Mouse (Mus musculus): ENCODE data around the gene Dctd. TPM values are rescaled to one million over a fixed set of nuclear protein-coding genes. Genes with fewer than 3 reads are reported as not detected.

The Dctd gene
- polyA plus RNA-seq, 1 experiment from 2014 or later: 48.7 TPM

- Histone ChIP-seq H3K36me3 (peaks cover 57% of the 10 kb centered on the region), H3K27me3 (ENCODE audit: insufficient read depth, poor library complexity, severe bottlenecking) (no peaks in the 10 kb centered on the region), H3K4me1 (peaks cover 2% of the 10 kb centered on the region; the same call in 1 of the 2 replicates), H3K27ac (no peak overlapping the region), H3K4me3 (no peak overlapping the region), H3K9me3 (0 out of 2 replicates have a peak, but pooled peaks cover 4% of the 10 kb centered on the region)
- no peak for DNase-seq (ENCODE audit: low spot score)
- WGBS: 76% methylated on average over 6 of the region's 6 CpGs
Measured at GRCm38 (mm10) chr8:48114591-48114990, 15.7 kb downstream of the Dctd start.

- DNase-seq (ENCODE audit: low spot score): no peak
- Histone ChIP-seq H3K4me1 (peaks cover 6% of the 10 kb centered on the region; the same call in 1 of the 2 replicates), H3K4me3 (no peak overlapping the region), H3K27ac (no peak overlapping the region), H3K9me3 (0 out of 2 replicates have a peak, but pooled peaks cover 4% of the 10 kb centered on the region), H3K36me3 (peaks cover 60% of the 10 kb centered on the region), H3K27me3 (ENCODE audit: insufficient read depth, poor library complexity, severe bottlenecking) (no peaks in the 10 kb centered on the region)
- WGBS: 93% methylated on average over 1 of the region's 1 CpGs
Measured at GRCm38 (mm10) chr8:48122991-48123390, 24.1 kb downstream of the Dctd start.

GRCm38 (mm10) chr8:48124857-48125256 is 26.0 kb downstream of the Dctd start:
- peaks cover 6% of the 10 kb centered on the region; the same call in 1 of the 2 replicates for H3K4me1 ChIP-seq
- H3K36me3 ChIP-seq: peaks cover 54% of the 10 kb centered on the region
- no peak overlapping the region for H3K4me3 ChIP-seq
- no peak overlapping the region for H3K27ac ChIP-seq
- WGBS: 91% methylated on average over 8 of the region's 8 CpGs
- H3K27me3 ChIP-seq (ENCODE audit: insufficient read depth, poor library complexity, severe bottlenecking): no peaks in the 10 kb centered on the region
- no peaks in the 10 kb centered on the region for H3K9me3 ChIP-seq
- DNase-seq (ENCODE audit: low spot score): no peak

- Histone ChIP-seq H3K36me3 (peaks cover 56% of the 10 kb centered on the region), H3K4me1 (peaks cover 6% of the 10 kb centered on the region; the same call in 1 of the 2 replicates), H3K4me3 (no peak overlapping the region), H3K27ac (no peak overlapping the region), H3K9me3 (no peaks in the 10 kb centered on the region), H3K27me3 (ENCODE audit: insufficient read depth, poor library complexity, severe bottlenecking) (no peaks in the 10 kb centered on the region)
- 81% methylated on average over 13 of the region's 13 CpGs for WGBS
- no peak for DNase-seq (ENCODE audit: low spot score)
Measured at GRCm38 (mm10) chr8:48126954-48127353, 28.1 kb downstream of the Dctd start.

- DNase-seq (ENCODE audit: low spot score): no peak
- 91% methylated on average over 8 of the region's 8 CpGs for WGBS
- Histone ChIP-seq H3K27me3 (ENCODE audit: insufficient read depth, poor library complexity, severe bottlenecking) (no peaks in the 10 kb centered on the region), H3K4me3 (no peak overlapping the region), H3K9me3 (no peaks in the 10 kb centered on the region), H3K27ac (no peak overlapping the region), H3K4me1 (peaks cover 6% of the 10 kb centered on the region; the same call in 1 of the 2 replicates), H3K36me3 (peaks cover 57% of the 10 kb centered on the region)
Measured at GRCm38 (mm10) chr8:48130266-48130665, 31.4 kb downstream of the Dctd start.

- no peak overlapping the region for H3K4me3 ChIP-seq
- no peaks in the 10 kb centered on the region for H3K9me3 ChIP-seq
- DNase-seq (ENCODE audit: low spot score): no peak
- H3K36me3 ChIP-seq: peaks cover 52% of the 10 kb centered on the region
- H3K27me3 ChIP-seq (ENCODE audit: insufficient read depth, poor library complexity, severe bottlenecking): no peaks in the 10 kb centered on the region
- H3K4me1 ChIP-seq: no peaks in the 10 kb centered on the region
- 87% methylated on average over 5 of the region's 5 CpGs for WGBS
- H3K27ac ChIP-seq: no peak overlapping the region
Measured at GRCm38 (mm10) chr8:48133321-48133720, 34.4 kb downstream of the Dctd start.

GRCm38 (mm10) chr8:48136804-48137650 is 38.1 kb downstream of the Dctd start:
- no peak for DNase-seq (ENCODE audit: low spot score)
- Histone ChIP-seq H3K36me3 (peaks cover 58% of the 10 kb centered on the region), H3K27me3 (ENCODE audit: insufficient read depth, poor library complexity, severe bottlenecking) (no peaks in the 10 kb centered on the region), H3K9me3 (no peaks in the 10 kb centered on the region), H3K4me3 (no peak overlapping the region), H3K4me1 (no peaks in the 10 kb centered on the region), H3K27ac (no peak overlapping the region)
- WGBS: 83% methylated on average over 30 of the region's 30 CpGs

- Histone ChIP-seq H3K27ac (no peak overlapping the region), H3K4me3 (no peak overlapping the region), H3K36me3 (peaks cover 60% of the 10 kb centered on the region), H3K4me1 (no peaks in the 10 kb centered on the region), H3K9me3 (no peaks in the 10 kb centered on the region), H3K27me3 (ENCODE audit: insufficient read depth, poor library complexity, severe bottlenecking) (no peaks in the 10 kb centered on the region)
- DNase-seq (ENCODE audit: low spot score): no peak
- WGBS: 87% methylated on average over 3 of the region's 3 CpGs
Measured at GRCm38 (mm10) chr8:48137651-48137937, 38.7 kb downstream of the Dctd start.

GRCm38 (mm10) chr8:48141023-48141422 is 42.1 kb downstream of the Dctd start:
- DNase-seq (ENCODE audit: low spot score): no peak
- 87% methylated on average over 5 of the region's 5 CpGs for WGBS
- Histone ChIP-seq H3K36me3 (peaks cover 66% of the 10 kb centered on the region), H3K27me3 (ENCODE audit: insufficient read depth, poor library complexity, severe bottlenecking) (no peaks in the 10 kb centered on the region), H3K4me3 (no peak overlapping the region), H3K9me3 (no peaks in the 10 kb centered on the region), H3K27ac (no peak overlapping the region), H3K4me1 (no peaks in the 10 kb centered on the region)

- Histone ChIP-seq H3K27ac (no peak overlapping the region), H3K27me3 (ENCODE audit: insufficient read depth, poor library complexity, severe bottlenecking) (no peaks in the 10 kb centered on the region), H3K36me3 (peaks cover 34% of the 10 kb centered on the region), H3K9me3 (peaks cover 3% of the 10 kb centered on the region; the same call in 1 of the 2 replicates), H3K4me1 (no peaks in the 10 kb centered on the region), H3K4me3 (no peak overlapping the region)
- 82% methylated on average over 5 of the region's 5 CpGs for WGBS
- DNase-seq (ENCODE audit: low spot score): no peak
Measured at GRCm38 (mm10) chr8:48145766-48146165, 46.9 kb downstream of the Dctd start.

GRCm38 (mm10) chr8:48146449-48146848 is 47.6 kb downstream of the Dctd start:
- no peak for DNase-seq (ENCODE audit: low spot score)
- Histone ChIP-seq H3K27me3 (ENCODE audit: insufficient read depth, poor library complexity, severe bottlenecking) (no peaks in the 10 kb centered on the region), H3K4me1 (no peaks in the 10 kb centered on the region), H3K27ac (no peak overlapping the region), H3K9me3 (peaks cover 3% of the 10 kb centered on the region; the same call in 1 of the 2 replicates), H3K36me3 (peaks cover 28% of the 10 kb centered on the region), H3K4me3 (no peak overlapping the region)
- 89% methylated on average over 10 of the region's 10 CpGs for whole genome bisulfite sequencing

- H3K27ac ChIP-seq: 0 out of 2 replicates have a peak overlapping the region, but pooled peaks have one; percentile 18
Measured at GRCm38 (mm10) chr8:48152062-48152738, 53.3 kb downstream of the Dctd start.

More at GRCm38 (mm10) chr8:48152062-48152738, 53.3 kb downstream of the Dctd start:
- H3K4me3 ChIP-seq: no peak overlapping the region
- H3K36me3 ChIP-seq: no peaks in the 10 kb centered on the region
- H3K9me3 ChIP-seq: peaks cover 9% of the 10 kb centered on the region; the same call in 1 of the 2 replicates
- no peak for DNase-seq (ENCODE audit: low spot score)
- no peaks in the 10 kb centered on the region for H3K27me3 ChIP-seq (ENCODE audit: insufficient read depth, poor library complexity, severe bottlenecking)
- 44% methylated on average over 19 of the region's 19 CpGs for WGBS
- 0 out of 2 replicates have a peak, but pooled peaks cover 5% of the 10 kb centered on the region for H3K4me1 ChIP-seq
